ENCODE assay signal across 9 mouse cellular contexts in the genomic region with DNA sequence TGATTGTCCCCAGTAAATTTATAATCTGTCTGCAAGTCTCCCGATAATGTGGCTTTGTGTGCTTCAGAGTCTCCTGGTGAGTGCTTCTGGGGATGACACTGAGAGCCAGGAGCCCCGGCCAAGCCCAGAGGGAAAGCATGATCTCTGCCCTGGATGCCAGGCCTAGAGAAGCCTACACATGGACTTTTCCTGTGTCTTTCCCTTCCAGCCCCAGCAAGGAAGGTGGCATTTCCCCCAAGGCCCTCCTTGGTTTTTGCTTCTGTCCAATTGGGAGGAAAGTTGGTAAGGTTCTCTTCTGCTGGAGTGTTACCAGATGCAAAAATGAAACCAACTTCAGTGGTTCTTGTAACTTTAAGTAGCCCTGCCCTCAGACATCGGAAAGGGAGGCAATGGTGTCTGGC. TPM values are rescaled to one million over a fixed set of nuclear protein-coding genes. Genes with fewer than 3 reads are reported as not detected.
DNase-seq lines count a peak whose midpoint lies in the region; ATAC-seq and TF ChIP-seq lines count a peak whose summit lies in the region.
"Had no signal": no experiment of that assay in that cellular context is flagged by ENCODE, and none has a peak within 500 bp of the region (broad histone marks: within the 10 kb centered on the region; RNA-seq: fewer than 3 reads in every experiment).

No protein-coding gene starts in this region.

- no peak for DNase-seq in left cerebral cortex, adult 2 months (ENCODE audit: extremely low spot score in 1 of 2, low spot score in 2 of 2)
- no peak for DNase-seq in left cerebral cortex, postnatal 14 days (ENCODE audit: low spot score in 2 of 2)
- DNase-seq in cerebellum, postnatal 25 days: peak; percentile 42 to 52
- DNase-seq in stomach, postnatal 0 days (ENCODE audit: low spot score): no peak
- no peak for DNase-seq in urinary bladder, adult 2 months (ENCODE audit: low spot score)
- DNase-seq in embryo, embryonic 10 days (ENCODE audit: low spot score): no peak
- DNase-seq: liver, embryonic 13.5 days had no signal

- no peaks in the 10 kb centered on the region for H3K27me3 ChIP-seq in heart, embryonic 11.5 days (ENCODE audit: control insufficient read depth, insufficient read depth, low read length)
- H3K27me3 ChIP-seq in limb, embryonic 15.5 days: no peaks in the 10 kb centered on the region
- H3K27me3 ChIP-seq in stomach, postnatal 0 days (ENCODE audit: control insufficient read depth, insufficient read depth, low read length): no peaks in the 10 kb centered on the region

- H3K27ac ChIP-seq in left cerebral cortex, adult 2 months: peak overlapping the region; percentile 25; the same call in 1 of the 2 replicates
- H3K27ac ChIP-seq in heart, embryonic 11.5 days (ENCODE audit: low read depth, low read length): peak overlapping the region; percentile 36; the same call in 1 of the 2 replicates
- H3K27ac ChIP-seq in limb, embryonic 15.5 days: 0 out of 2 replicates have a peak overlapping the region, but pooled peaks have one; percentile 17
- no peak overlapping the region; the same call in 1 of the 2 replicates for H3K27ac ChIP-seq in stomach, postnatal 0 days (replicated peaks)
- H3K27ac ChIP-seq: liver, embryonic 13.5 days had no signal

- 58% methylated on average over 3 of the region's 3 CpGs for WGBS in heart, embryonic 11.5 days (ENCODE audit: insufficient replicate concordance)
- 39% methylated on average over 3 of the region's 3 CpGs for WGBS in limb, embryonic 15.5 days
- WGBS in stomach, postnatal 0 days: 39% methylated on average over 3 of the region's 3 CpGs

- intact Hi-C loops in left cerebral cortex, adult 2 months (cut with DNase I): no loop called here
- intact Hi-C loops in left cerebral cortex, postnatal 14 days (cut with DNase I): no loop called here

- H3K9ac ChIP-seq in heart, embryonic 11.5 days (ENCODE audit: low read depth, low read length): peak overlapping the region; percentile 52
- H3K9ac ChIP-seq in limb, embryonic 15.5 days: no peak overlapping the region
- H3K9ac ChIP-seq in stomach, postnatal 0 days (ENCODE audit: low read length): peak overlapping the region; percentile 18; the same call in 1 of the 2 replicates
- H3K9ac ChIP-seq: liver, embryonic 13.5 days had no signal

- TF ChIP-seq CTCF in left cerebral cortex, adult 2 months (IDR thresholded peaks at IDR 0.05): no peak
- no peak for TF ChIP-seq CTCF in stomach, postnatal 0 days (IDR thresholded peaks at IDR 0.05; ENCODE audit: low read depth)

- TF ChIP-seq EP300 in stomach, postnatal 0 days (optimal IDR thresholded peaks at IDR 0.05): no peak

- no peaks in the 10 kb centered on the region for H3K36me3 ChIP-seq in heart, embryonic 11.5 days (ENCODE audit: control insufficient read depth, insufficient read depth, low read length)
- no peaks in the 10 kb centered on the region for H3K36me3 ChIP-seq in limb, embryonic 15.5 days
- H3K36me3 ChIP-seq in stomach, postnatal 0 days (ENCODE audit: control insufficient read depth, insufficient read depth, low read length): no peaks in the 10 kb centered on the region
- H3K36me3 ChIP-seq: liver, embryonic 13.5 days had no signal

- peak overlapping the region; percentile 11 for H3K4me3 ChIP-seq in left cerebral cortex, adult 2 months
- peak overlapping the region; percentile 71; the same call in 1 of the 2 replicates for H3K4me3 ChIP-seq in heart, embryonic 11.5 days (ENCODE audit: low read depth, low read length)
- H3K4me3 ChIP-seq in limb, embryonic 15.5 days: peak overlapping the region; percentile 51
- H3K4me3 ChIP-seq in stomach, postnatal 0 days (ENCODE audit: low read depth, low read length): peak overlapping the region; percentile 13; the same call in 1 of the 2 replicates
- H3K4me3 ChIP-seq: liver, embryonic 13.5 days had no signal

- peak overlapping the region; percentile 97 for H3K4me2 ChIP-seq in heart, embryonic 11.5 days
- peak overlapping the region; percentile 94 for H3K4me2 ChIP-seq in limb, embryonic 15.5 days
- H3K4me2 ChIP-seq in stomach, postnatal 0 days (replicated peaks; ENCODE audit: low read depth): peak overlapping the region; percentile 97
- H3K4me2 ChIP-seq: liver, embryonic 13.5 days had no signal

- peaks cover 59% of the 10 kb centered on the region for H3K4me1 ChIP-seq in heart, embryonic 11.5 days (ENCODE audit: control insufficient read depth, insufficient read depth, low read length)
- peaks cover 52% of the 10 kb centered on the region for H3K4me1 ChIP-seq in limb, embryonic 15.5 days
- peaks cover 13% of the 10 kb centered on the region; the same call in 1 of the 2 replicates for H3K4me1 ChIP-seq in stomach, postnatal 0 days (replicated peaks; ENCODE audit: control insufficient read depth, insufficient read depth)

- H3K9me3 ChIP-seq in heart, embryonic 11.5 days (replicated peaks; ENCODE audit: control insufficient read depth, low read length): no peaks in the 10 kb centered on the region
- no peaks in the 10 kb centered on the region for H3K9me3 ChIP-seq in limb, embryonic 15.5 days
- H3K9me3 ChIP-seq in stomach, postnatal 0 days (ENCODE audit: control insufficient read depth, low read length): no peaks in the 10 kb centered on the region
- H3K9me3 ChIP-seq: liver, embryonic 13.5 days had no signal

- ATAC-seq in heart, embryonic 11.5 days (replicated peaks; ENCODE audit: insufficient number of reproducible peaks, low FRiP score, low TSS enrichment): no peak
- no peak for ATAC-seq in limb, embryonic 15.5 days (ENCODE audit: insufficient number of reproducible peaks, low FRiP score, low TSS enrichment, low read depth)
- ATAC-seq in stomach, postnatal 0 days (ENCODE audit: low FRiP score, low TSS enrichment): no peak

RNA-seq across cellular contexts. Expression of a gene that starts 2.3 kb away (rescaled TPM):
- 1 to 10 TPM; 7.1 to 7.2 TPM for total RNA-seq in left cerebral cortex, adult 2 months (2021)
- 1 to 10 TPM; 6.6 to 7.1 TPM for total RNA-seq in left cerebral cortex, postnatal 14 days (2021)
- 9.1 and 9.2 TPM in 2 replicates for polyA plus RNA-seq in heart, embryonic 11.5 days (2014; fragmentation: Nextera tagmentation; extraction: Ambion mirVana)
- polyA plus RNA-seq in limb, embryonic 15.5 days (2015; fragmentation: Nextera tagmentation; extraction: Ambion mirVana): 10.2 and 10.9 TPM in 2 replicates
- 4.0 and 4.3 TPM in 2 replicates for polyA plus RNA-seq in stomach, postnatal 0 days (2015; fragmentation: Nextera tagmentation; extraction: Ambion mirVana)
- polyA plus RNA-seq in urinary bladder, adult 2 months (2012; rRNA removed): 14.1 and 17.7 TPM in 2 replicates

RNA-seq across cellular contexts. Expression of a gene that starts 53.3 kb away (rescaled TPM):
- total RNA-seq in left cerebral cortex, adult 2 months (2021): 10 to 100 TPM; 19.5 TPM
- total RNA-seq in left cerebral cortex, postnatal 14 days (2021): 1 to 10 TPM; 9.4 to 9.9 TPM
- polyA plus RNA-seq in heart, embryonic 11.5 days (2014; fragmentation: Nextera tagmentation; extraction: Ambion mirVana): 7.8 and 8.0 TPM in 2 replicates
- polyA plus RNA-seq in limb, embryonic 15.5 days (2015; fragmentation: Nextera tagmentation; extraction: Ambion mirVana): 8.3 and 8.5 TPM in 2 replicates
- 4.4 and 4.7 TPM in 2 replicates for polyA plus RNA-seq in stomach, postnatal 0 days (2015; fragmentation: Nextera tagmentation; extraction: Ambion mirVana)
- 33.1 and 34.8 TPM in 2 replicates for polyA plus RNA-seq in urinary bladder, adult 2 months (2012; rRNA removed)

RNA-seq across cellular contexts. Expression of a gene that starts 54.4 kb away (rescaled TPM):
- 10 to 100 TPM in 1 of 2 experiments, 1 to 10 TPM in 1; 9.5 to 10.4 TPM for total RNA-seq in left cerebral cortex, adult 2 months (2021)
- 1 to 10 TPM; 7.7 to 8.7 TPM for total RNA-seq in left cerebral cortex, postnatal 14 days (2021)
- polyA plus RNA-seq in heart, embryonic 11.5 days (2014; fragmentation: Nextera tagmentation; extraction: Ambion mirVana): 6.7 and 7.1 TPM in 2 replicates
- 8.9 and 9.9 TPM in 2 replicates for polyA plus RNA-seq in limb, embryonic 15.5 days (2015; fragmentation: Nextera tagmentation; extraction: Ambion mirVana)
- 6.5 and 7.2 TPM in 2 replicates for polyA plus RNA-seq in stomach, postnatal 0 days (2015; fragmentation: Nextera tagmentation; extraction: Ambion mirVana)
- 8.2 and 10.4 TPM in 2 replicates for polyA plus RNA-seq in urinary bladder, adult 2 months (2012; rRNA removed)

Comparison
In these comparisons a context has a peak if more than half of its experiments do, and no peak if none do; other contexts are left out.
1. DNase-seq: peak in cerebellum, postnatal 25 days (2 of 2); none in left cerebral cortex, adult 2 months (0 of 2), left cerebral cortex, postnatal 14 days (0 of 2), stomach, postnatal 0 days (single experiment), urinary bladder, adult 2 months (single experiment) and embryo, embryonic 10 days (single experiment).
2. H3K4me3 ChIP-seq: peak in every context shown above with its lines; median percentile 71 in heart, embryonic 11.5 days; 51 in limb, embryonic 15.5 days; 13 in stomach, postnatal 0 days; 11 in left cerebral cortex, adult 2 months.
3. Peak in every context shown above with its lines, with median percentiles within 50 percentile points of each other: H3K4me2 ChIP-seq.